21 mouse cellular contexts compared by ENCODE assay signal in the genomic region with DNA sequence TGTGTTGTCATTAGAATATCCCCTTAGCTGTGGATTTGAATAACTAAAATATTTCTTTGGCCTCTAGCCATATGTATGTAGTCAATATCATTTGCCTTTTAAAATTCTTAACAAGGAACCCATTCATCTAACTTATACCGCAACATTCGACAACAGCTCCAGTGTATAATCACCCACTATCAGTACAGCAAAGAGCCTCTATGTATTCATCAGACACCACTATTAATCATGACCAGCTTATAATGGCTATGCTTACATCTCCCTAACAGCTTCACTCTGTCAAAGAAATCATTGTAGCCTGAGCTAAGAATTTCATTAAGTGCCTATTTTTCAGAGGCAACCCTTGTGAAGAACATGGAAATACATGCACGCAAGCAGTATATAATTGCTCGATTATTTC.
"Had no signal": no experiment of that assay in that cellular context is flagged by ENCODE, and none has a peak within 500 bp of the region (broad histone marks: within the 10 kb centered on the region; RNA-seq: fewer than 3 reads in every experiment).

No protein-coding gene starts in this region.

- H3K4me1 ChIP-seq: limb, embryonic 12.5 days; limb, embryonic 15.5 days; midbrain, embryonic 12.5 days; neural tube, embryonic 12.5 days had no signal

- H3K27me3 ChIP-seq: limb, embryonic 12.5 days; limb, embryonic 15.5 days; midbrain, embryonic 12.5 days; neural tube, embryonic 12.5 days had no signal

- H3K4me3 ChIP-seq: limb, embryonic 12.5 days; limb, embryonic 15.5 days; midbrain, embryonic 12.5 days; neural tube, embryonic 12.5 days had no signal

- H3K27ac ChIP-seq: limb, embryonic 12.5 days; limb, embryonic 15.5 days; liver, embryonic 14.5 days; macrophage; midbrain, embryonic 12.5 days; neural tube, embryonic 12.5 days had no signal

- H3K9ac ChIP-seq: limb, embryonic 12.5 days; limb, embryonic 15.5 days; liver, embryonic 14.5 days; liver, postnatal 0 days; lung, embryonic 14.5 days; midbrain, embryonic 12.5 days; neural tube, embryonic 12.5 days had no signal

- H3K4me2 ChIP-seq: limb, embryonic 12.5 days; limb, embryonic 15.5 days; liver, embryonic 11.5 days; lung, embryonic 14.5 days; midbrain, embryonic 12.5 days; neural tube, embryonic 12.5 days had no signal

- ATAC-seq: liver, postnatal 0 days; lung, postnatal 0 days; midbrain, embryonic 16.5 days had no signal

- DNase-seq: kidney, adult 9 months; kidney, postnatal 14 days; kidney, postnatal 4 days; left cerebral cortex, postnatal 4 days; liver, postnatal 0 days; lung, embryonic 14.5 days; retina, postnatal 1 day; right cerebral cortex, postnatal 25 days; spleen, adult 18-20 months; thymus, adult 2 months; thymus, postnatal 14 days; thymus, postnatal 4 days had no signal

- H3K9me3 ChIP-seq: limb, embryonic 12.5 days; limb, embryonic 15.5 days; midbrain, embryonic 12.5 days; neural tube, embryonic 12.5 days had no signal

- H3K36me3 ChIP-seq: limb, embryonic 12.5 days; limb, embryonic 15.5 days; midbrain, embryonic 12.5 days; neural tube, embryonic 12.5 days had no signal
